23 mouse cellular contexts compared by ENCODE assay signal in the genomic region with DNA sequence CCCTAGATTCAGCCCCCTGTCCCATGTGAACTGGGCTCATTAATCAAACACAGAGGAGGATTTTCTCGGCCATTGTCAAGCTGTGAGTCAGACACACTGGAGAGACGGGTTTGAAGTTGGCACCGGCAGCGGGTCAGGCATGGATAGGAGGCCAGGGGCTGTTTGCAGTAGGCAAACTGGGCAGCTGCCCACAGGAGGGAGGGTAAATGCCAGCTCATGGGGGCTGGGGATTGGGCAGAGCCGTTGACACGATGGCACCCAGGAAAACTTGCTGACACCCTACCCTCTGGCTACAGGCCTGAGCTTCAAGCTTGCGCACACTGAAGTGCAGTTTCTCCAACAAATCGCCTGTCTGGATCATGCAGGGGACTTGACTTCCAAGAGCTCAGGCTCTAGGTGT. TPM values are rescaled to one million over a fixed set of nuclear protein-coding genes. Genes with fewer than 3 reads are reported as not detected.
DNase-seq lines count a peak whose midpoint lies in the region; ATAC-seq and TF ChIP-seq lines count a peak whose summit lies in the region.
"Had no signal": no experiment of that assay in that cellular context is flagged by ENCODE, and none has a peak within 500 bp of the region (broad histone marks: within the 10 kb centered on the region; RNA-seq: fewer than 3 reads in every experiment).

No protein-coding gene starts in this region.

- H3K27me3 ChIP-seq in limb, embryonic 10.5 days (ENCODE audit: low read depth, poor library complexity, severe bottlenecking) = peaks cover 94% of the 10 kb centered on the region
- peaks cover 86% of the 10 kb centered on the region for H3K27me3 ChIP-seq in kidney, embryonic 16.5 days (ENCODE audit: insufficient read depth, low read length)

- 51% methylated on average over 8 of the region's 8 CpGs for WGBS in lung, adult 2 months
- WGBS in limb, embryonic 10.5 days = 82% methylated on average over 8 of the region's 8 CpGs
- 72% methylated on average over 8 of the region's 8 CpGs for WGBS in kidney, embryonic 16.5 days

- no peak overlapping the region for H3K9ac ChIP-seq in kidney, embryonic 16.5 days (replicated peaks; ENCODE audit: low read length)
- H3K9ac ChIP-seq: embryonic facial prominence, embryonic 15.5 days; forebrain, embryonic 12.5 days; heart, embryonic 12.5 days; liver, embryonic 14.5 days; neural tube, embryonic 13.5 days; stomach, embryonic 15.5 days had no signal

- H3K9me3 ChIP-seq in limb, embryonic 10.5 days (replicated peaks) = no peaks in the 10 kb centered on the region
- 0 out of 2 replicates have a peak, but pooled peaks cover 3% of the 10 kb centered on the region for H3K9me3 ChIP-seq in kidney, embryonic 16.5 days (ENCODE audit: low read length)
- H3K9me3 ChIP-seq: embryonic facial prominence, embryonic 15.5 days; forebrain, embryonic 12.5 days; heart, embryonic 12.5 days; neural tube, embryonic 13.5 days; stomach, embryonic 15.5 days had no signal

- peak; percentile 30 to 31 for DNase-seq in urinary bladder, adult 18-20 months (ENCODE audit: low spot score in 2 of 2)
- no peak for DNase-seq in urinary bladder, postnatal 4 days (ENCODE audit: low spot score in 2 of 2)
- DNase-seq in adipocyte (ENCODE audit: low spot score) = peak; percentile 83
- peak; percentile 71 for DNase-seq in lung, adult 2 months
- DNase-seq in limb, embryonic 10.5 days (ENCODE audit: low spot score) = no peak
- no peak for DNase-seq in embryo, embryonic 11 days
- DNase-seq: gastrocnemius, postnatal 36 days; heart, postnatal 36 days; kidney, adult 18-20 months; layer of hippocampus, postnatal 36 days; retina, postnatal 1 day had no signal

- TF ChIP-seq CTCF in lung, adult 2 months (IDR thresholded peaks at IDR 0.05; ENCODE audit: insufficient read depth, low read length) = no peak

- peak; percentile 63; the same call in 1 of the 2 replicates for TF ChIP-seq POLR2A in lung, adult 2 months (IDR thresholded peaks at IDR 0.05; ENCODE audit: borderline replicate concordance, extremely low read depth, low read depth, low read length)

- no peaks in the 10 kb centered on the region for H3K4me1 ChIP-seq in lung, adult 2 months (ENCODE audit: control insufficient read depth, insufficient read depth, low read length)
- peaks cover 32% of the 10 kb centered on the region for H3K4me1 ChIP-seq in limb, embryonic 10.5 days
- peaks cover 19% of the 10 kb centered on the region for H3K4me1 ChIP-seq in kidney, embryonic 16.5 days (ENCODE audit: insufficient read depth, low read length)

- no peak overlapping the region for H3K27ac ChIP-seq in limb, embryonic 10.5 days
- no peak overlapping the region for H3K27ac ChIP-seq in kidney, embryonic 16.5 days (ENCODE audit: low read length)
- H3K27ac ChIP-seq: embryonic facial prominence, embryonic 15.5 days; forebrain, embryonic 12.5 days; liver, embryonic 14.5 days; neural tube, embryonic 13.5 days; stomach, embryonic 15.5 days had no signal

- ATAC-seq in kidney, embryonic 16.5 days (ENCODE audit: low FRiP score, low TSS enrichment) = no peak
- ATAC-seq: hindbrain, embryonic 16.5 days; midbrain, embryonic 16.5 days had no signal

- H3K36me3 ChIP-seq in limb, embryonic 10.5 days = no peaks in the 10 kb centered on the region
- no peaks in the 10 kb centered on the region for H3K36me3 ChIP-seq in kidney, embryonic 16.5 days (ENCODE audit: insufficient read depth, low read length)
- H3K36me3 ChIP-seq: embryonic facial prominence, embryonic 15.5 days; forebrain, embryonic 12.5 days; heart, embryonic 12.5 days; neural tube, embryonic 13.5 days; stomach, embryonic 15.5 days had no signal

- H3K4me3 ChIP-seq in lung, adult 2 months (replicated peaks; ENCODE audit: extremely low read depth, low read depth, low read length) = peak overlapping the region; percentile 71
- no peak overlapping the region for H3K4me3 ChIP-seq in limb, embryonic 10.5 days
- H3K4me3 ChIP-seq in kidney, embryonic 16.5 days (ENCODE audit: low read length) = no peak overlapping the region
- H3K4me3 ChIP-seq: forebrain, embryonic 12.5 days; heart, embryonic 12.5 days; neural tube, embryonic 13.5 days; stomach, embryonic 15.5 days had no signal

- H3K4me2 ChIP-seq in kidney, embryonic 16.5 days (replicated peaks; ENCODE audit: low read depth, low read length) = no peak overlapping the region
- H3K4me2 ChIP-seq: embryonic facial prominence, embryonic 15.5 days; forebrain, embryonic 12.5 days; heart, embryonic 12.5 days; neural tube, embryonic 13.5 days; stomach, embryonic 15.5 days had no signal

RNA-seq across cellular contexts. Expression of a gene that starts 1.6 kb away (rescaled TPM):
- polyA plus RNA-seq in lung, adult 2 months (2012; rRNA removed) = 511 and 692 TPM in 2 replicates
- not detected in 2 replicates for polyA plus RNA-seq in limb, embryonic 10.5 days (2016; fragmentation: Nextera tagmentation; extraction: Ambion mirVana)
- polyA plus RNA-seq in kidney, embryonic 16.5 days (2015; fragmentation: Nextera tagmentation; extraction: Ambion mirVana) = 3.7 and 5.0 TPM in 2 replicates
- polyA plus RNA-seq: limb, embryonic 11.5 days had no signal

RNA-seq across cellular contexts. Expression of a gene that starts 9.0 kb away (rescaled TPM):
- polyA plus RNA-seq in lung, adult 2 months (2012; rRNA removed) = not detected in 2 replicates
- not detected in 2 replicates for polyA plus RNA-seq in limb, embryonic 10.5 days (2016; fragmentation: Nextera tagmentation; extraction: Ambion mirVana)
- 0.10 TPM in 1 of 2 replicates, not detected in the other for polyA plus RNA-seq in kidney, embryonic 16.5 days (2015; fragmentation: Nextera tagmentation; extraction: Ambion mirVana)
- polyA plus RNA-seq: embryonic facial prominence, embryonic 15.5 days; forebrain, embryonic 12.5 days; heart, embryonic 12.5 days; large intestine, adult 2 months; limb, embryonic 11.5 days; liver, embryonic 14.5 days; stomach, embryonic 15.5 days; thymus, postnatal 0 days had no signal

RNA-seq across cellular contexts. Expression of a gene that starts 13.3 kb away (rescaled TPM):
- polyA plus RNA-seq in lung, adult 2 months (2012; rRNA removed) = 1.1 and 1.3 TPM in 2 replicates
- polyA plus RNA-seq in limb, embryonic 10.5 days (2016; fragmentation: Nextera tagmentation; extraction: Ambion mirVana) = not detected in 2 replicates
- polyA plus RNA-seq in kidney, embryonic 16.5 days (2015; fragmentation: Nextera tagmentation; extraction: Ambion mirVana) = 109 and 159 TPM in 2 replicates
- polyA plus RNA-seq: embryonic facial prominence, embryonic 15.5 days; forebrain, embryonic 12.5 days; heart, embryonic 12.5 days; hindbrain, embryonic 16.5 days; large intestine, adult 2 months; limb, embryonic 11.5 days; liver, embryonic 14.5 days; midbrain, embryonic 16.5 days; neural tube, embryonic 13.5 days; stomach, embryonic 15.5 days; thymus, postnatal 0 days had no signal

RNA-seq across cellular contexts. Expression of a gene that starts 59.3 kb away (rescaled TPM):
- polyA plus RNA-seq in lung, adult 2 months (2012; rRNA removed) = 2.9 and 4.9 TPM in 2 replicates
- 128 and 138 TPM in 2 replicates for polyA plus RNA-seq in limb, embryonic 10.5 days (2016; fragmentation: Nextera tagmentation; extraction: Ambion mirVana)
- polyA plus RNA-seq in kidney, embryonic 16.5 days (2015; fragmentation: Nextera tagmentation; extraction: Ambion mirVana) = 143 and 157 TPM in 2 replicates

Comparison
In these comparisons a context has a peak if more than half of its experiments do, and no peak if none do; other contexts are left out.
1. DNase-seq: peak in urinary bladder, adult 18-20 months (2 of 2), adipocyte (single experiment) and lung, adult 2 months (single experiment); none in urinary bladder, postnatal 4 days (0 of 2), limb, embryonic 10.5 days (single experiment) and embryo, embryonic 11 days (single experiment).
2. RNA of a gene that starts 1.6 kb away (polyA plus RNA-seq): 511 to 692 TPM in lung, adult 2 months; 3.7 to 5.0 TPM in kidney, embryonic 16.5 days and not detected in limb, embryonic 10.5 days; every median in the first group is over 10 times any median in the second.
3. RNA of a gene that starts 13.3 kb away (polyA plus RNA-seq): 109 to 159 TPM in kidney, embryonic 16.5 days; 1.1 to 1.3 TPM in lung, adult 2 months and not detected in limb, embryonic 10.5 days; every median in the first group is over 10 times any median in the second.